Mouse (Mus musculus) megakaryocyte-erythroid progenitor cell, adult 5-6 weeks (primary cell): ENCODE measurements around the gene Klra8. TPM values are rescaled to one million over a fixed set of nuclear protein-coding genes. Genes with fewer than 3 reads are reported as not detected.
"Not testable (repeated sequence)": the region's sequence is repeated elsewhere in the genome, so short reads cannot be mapped to it uniquely, and the experiment has no call there.

Experiments used
- ATAC-seq: replicated peaks from 2 replicates; pipeline ENCODE4 v1.8.0; 2016; ENCODE audit warnings: mild to moderate bottlenecking, inconsistent platforms; ENCODE audit not compliant: severe bottlenecking, poor library complexity, low FRiP score, low TSS enrichment
- total RNA-seq, 2 experiments: library from RNA; stranded (forward) in 1 of 2; stranded (reverse) in 1 of 2; fragments of 200-1000, 215-1000 nt in 1 of 2; fragments of >200 nt in 1 of 2; fragmentation: Nextera tagmentation in 1 of 2; gene quantifications; 2 replicates each; pipeline ENCODE4 v1.2.3; 2014 to 2017

Gene Klra8
- total RNA-seq (2014; fragmentation: Nextera tagmentation) (not detected in 2 replicates), total RNA-seq (2017) (22.4 TPM in 1 of 2 replicates, not detected in the other)

GRCm38 (mm10) chr6:130129798-130130197, at the start of gene Klra8:
Gene Klra8 (minus strand): TSS chr6:130129898.
- not testable (repeated sequence) for ATAC-seq

GRCm38 (mm10) chr6:130110485-130110884, 19.2 kb downstream of the Klra8 start:
- ATAC-seq: no peak

GRCm38 (mm10) chr6:130102743-130103142, 27.0 kb downstream of the Klra8 start:
- not testable (repeated sequence) for ATAC-seq

- ATAC-seq: no peak
Measured at GRCm38 (mm10) chr6:130092336-130092948, 37.3 kb downstream of the Klra8 start.

- not testable (repeated sequence) for ATAC-seq
Measured at GRCm38 (mm10) chr6:130067171-130067570, 62.5 kb downstream of the Klra8 start, which contains the start of gene Klra4. Gene Klra4 (minus strand): TSS chr6:130067271.

Other genes with a start within 250 kb of the Klra8 start
- gene Klra5, start 212.2 kb downstream of the Klra8 start, total RNA-seq (2014; fragmentation: Nextera tagmentation): not detected in 2 replicates
- not detected in 2 replicates for gene Klra5, start 212.2 kb downstream of the Klra8 start, total RNA-seq (2017)
- not detected in 2 replicates for gene Klra6, start 102.9 kb downstream of the Klra8 start, total RNA-seq (2014; fragmentation: Nextera tagmentation)
- gene Klra6, start 102.9 kb downstream of the Klra8 start, total RNA-seq (2017): not detected in 2 replicates
- gene Klra4, start 62.6 kb downstream of the Klra8 start, total RNA-seq (2014; fragmentation: Nextera tagmentation): 0.49 TPM in 1 of 2 replicates, not detected in the other
- gene Klra4, start 62.6 kb downstream of the Klra8 start, total RNA-seq (2017): 3.0 TPM in 1 of 2 replicates, not detected in the other
- 3.2 TPM in 1 of 2 replicates, not detected in the other for gene Klra9, start 63.2 kb upstream of the Klra8 start, total RNA-seq (2014; fragmentation: Nextera tagmentation)
- gene Klra9, start 63.2 kb upstream of the Klra8 start, total RNA-seq (2017): 0.61 and 4.1 TPM in 2 replicates
- gene Klra7, start 103.4 kb upstream of the Klra8 start, total RNA-seq (2014; fragmentation: Nextera tagmentation): 0.82 TPM in 1 of 2 replicates, not detected in the other
- 2.7 and 8.2 TPM in 2 replicates for gene Klra7, start 103.4 kb upstream of the Klra8 start, total RNA-seq (2017)
- gene Klra10, start 152.0 kb upstream of the Klra8 start, total RNA-seq (2014; fragmentation: Nextera tagmentation): not detected in 2 replicates
- 1.4 and 10.1 TPM in 2 replicates for gene Klra10, start 152.0 kb upstream of the Klra8 start, total RNA-seq (2017)
- gene Klra3, start 207.7 kb upstream of the Klra8 start, total RNA-seq (2014; fragmentation: Nextera tagmentation): not detected in 2 replicates
- gene Klra3, start 207.7 kb upstream of the Klra8 start, total RNA-seq (2017): 2.5 TPM in 1 of 2 replicates, not detected in the other